Mouse (Mus musculus) frontal cortex, postnatal 36 days (tissue): ENCODE data around the gene Paqr6.

ENCODE experiments used
- DNase-seq, 2 experiments: peaks; one replicate each; pipeline ENCODE4 v3.0.0; 2022; ENCODE audit warnings: low spot score in 2 of 2

The Paqr6 gene

GRCm38 (mm10) chr3:88409741-88410644, 45.6 kb downstream of the Paqr6 start, which contains the start of gene Pmf1:
Pmf1 (minus strand) TSS chr3:88410331.
- peak; percentile 89 to 93 for DNase-seq

DNA sequence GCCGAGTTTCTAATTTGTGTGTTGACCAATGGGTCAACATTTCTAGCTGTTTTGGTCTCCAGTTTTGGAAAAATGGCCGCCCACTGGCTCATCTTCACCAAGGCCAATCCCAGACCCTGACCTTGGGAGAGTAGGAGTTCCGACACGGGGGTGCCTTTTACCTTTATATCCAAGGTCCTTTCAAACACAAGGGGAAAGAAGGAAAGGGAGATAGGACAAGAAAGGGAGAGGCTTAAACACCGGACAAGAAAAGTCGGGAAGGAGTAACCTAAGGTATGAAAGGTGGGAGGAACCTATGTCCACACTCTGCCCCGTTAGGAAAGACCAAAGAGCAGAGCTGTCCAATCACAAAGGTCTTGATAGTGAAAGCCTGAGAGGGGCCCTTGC, 46.3 kb downstream of the Paqr6 start:
- no peak for DNase-seq

DNA sequence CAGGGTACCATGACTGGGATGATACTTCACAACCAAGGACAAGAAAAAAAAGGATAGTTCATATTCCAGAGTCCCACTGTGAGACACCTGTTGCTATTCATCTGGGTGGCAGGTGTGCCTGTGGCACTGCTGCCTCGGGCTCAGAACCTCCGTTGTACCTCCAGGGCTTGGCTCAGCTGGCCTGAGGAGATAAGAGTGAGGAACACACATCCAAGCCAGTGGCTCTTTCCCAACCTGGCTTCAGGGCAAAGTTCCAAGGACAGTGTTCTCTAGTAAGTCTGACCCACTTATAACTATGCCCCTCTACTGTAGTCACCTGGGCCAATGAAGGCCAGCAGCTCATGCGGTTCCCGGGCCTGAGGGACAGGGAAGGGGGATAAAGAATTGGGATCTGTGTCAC, 47.3 kb downstream of the Paqr6 start:
- DNase-seq: no peak

GRCm38 (mm10) chr3:88412636-88413035, 48.3 kb downstream of the Paqr6 start:
- no peak for DNase-seq

DNA sequence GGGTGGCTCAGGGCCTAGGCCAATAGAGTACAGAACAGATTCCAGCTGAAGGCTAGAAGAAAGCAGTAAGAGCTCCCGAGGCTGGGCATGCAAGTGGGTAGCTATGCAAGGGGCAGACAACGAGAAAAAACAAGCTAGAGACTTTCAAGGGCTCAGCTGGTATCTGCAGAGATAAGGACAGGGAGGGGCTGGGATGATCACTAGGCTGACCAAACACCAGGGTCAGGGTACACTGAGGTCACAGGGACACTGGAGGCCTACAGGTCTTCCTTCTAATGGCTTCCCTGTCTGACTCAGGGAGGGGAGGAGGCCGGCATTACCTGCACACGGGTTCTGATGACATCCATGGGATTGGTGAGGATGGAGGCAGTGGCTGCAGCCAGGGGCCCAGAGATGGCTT, 51.3 kb downstream of the Paqr6 start:
- DNase-seq: no peak

GRCm38 (mm10) chr3:88418016-88418415, 53.6 kb downstream of the Paqr6 start:
- no peak for DNase-seq
